Mouse (Mus musculus): ENCODE measurements around the gene Sost.
"Not testable (repeated sequence)": the region's sequence is repeated elsewhere in the genome, so short reads cannot be mapped to it uniquely, and the experiment has no call there.

Gene Sost

DNA sequence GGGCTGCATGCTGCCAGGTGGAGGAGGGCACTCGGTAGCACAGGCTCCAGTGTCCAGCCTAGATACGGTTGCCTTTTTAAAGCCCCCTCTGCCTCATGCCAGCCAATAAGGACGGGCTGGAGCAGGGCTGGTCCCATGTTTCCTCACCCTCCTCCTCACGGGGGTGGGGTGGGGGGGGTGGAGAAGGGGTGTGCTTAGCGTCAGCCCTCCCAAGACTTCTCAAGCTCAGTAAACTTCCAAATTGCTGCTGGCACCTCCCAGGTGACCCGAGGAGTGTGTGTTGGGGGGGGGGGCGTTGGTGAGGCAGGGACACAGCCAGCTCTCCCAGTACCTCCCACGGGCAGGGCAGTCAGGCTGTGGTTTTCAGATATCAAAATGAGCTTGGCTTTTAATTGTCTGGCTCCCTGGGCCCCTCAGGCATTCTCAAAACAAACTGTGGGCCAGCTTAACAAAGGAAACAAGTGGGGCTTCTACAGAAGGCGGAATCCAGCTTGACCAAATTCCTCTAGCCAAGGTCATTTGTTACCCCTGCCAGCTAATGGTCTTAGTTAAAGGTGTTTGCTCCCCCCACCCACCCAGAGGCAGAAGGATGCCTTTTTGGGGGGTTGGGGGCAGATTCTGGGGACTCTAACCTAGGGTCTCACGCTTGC lies at the start of gene Sost:
Gene Sost, minus strand, starts transcription at position 51 of the 650 bp plus-strand sequence.
- no peak for DNase-seq

DNA sequence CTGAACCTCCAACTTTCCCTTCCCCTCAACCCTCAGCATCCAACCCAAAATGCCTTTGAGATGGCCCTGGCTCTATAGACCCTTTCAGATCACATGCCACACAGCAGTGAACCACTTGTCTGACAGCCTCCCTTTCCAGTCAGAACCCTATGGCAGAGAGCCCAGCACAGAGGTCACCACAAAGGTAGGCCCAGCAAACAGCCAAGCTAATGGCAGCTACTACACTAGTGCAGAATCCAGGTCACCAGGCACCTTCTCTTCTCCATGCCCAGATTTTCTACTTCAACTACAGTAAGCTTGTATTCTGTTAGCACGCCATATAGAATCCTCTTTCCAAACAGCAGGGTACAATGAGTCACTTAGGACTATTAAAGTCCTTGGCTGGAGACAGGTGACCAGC lies 49.3 kb upstream of the Sost start:
- no peak for DNase-seq

DNA sequence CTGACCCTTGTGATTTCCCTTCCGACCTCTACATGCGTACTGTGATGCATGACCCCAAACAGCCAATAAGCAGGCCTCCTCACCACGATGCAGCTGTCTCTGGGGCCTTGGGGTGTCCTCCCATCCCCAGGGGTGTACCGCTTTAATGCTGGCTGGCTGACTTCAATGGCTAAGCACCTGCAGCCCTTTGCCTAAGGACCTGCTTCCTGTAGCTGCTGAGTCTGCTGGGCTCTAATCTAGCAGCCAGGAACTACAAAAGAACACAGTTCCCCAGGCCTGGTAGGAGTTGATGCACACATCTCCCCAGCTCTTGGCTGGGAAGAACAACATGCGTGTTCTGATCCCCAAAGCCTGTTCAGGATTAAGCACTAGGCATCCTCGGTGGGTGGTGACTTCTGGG lies 48.7 kb upstream of the Sost start:
- no peak for DNase-seq

DNA sequence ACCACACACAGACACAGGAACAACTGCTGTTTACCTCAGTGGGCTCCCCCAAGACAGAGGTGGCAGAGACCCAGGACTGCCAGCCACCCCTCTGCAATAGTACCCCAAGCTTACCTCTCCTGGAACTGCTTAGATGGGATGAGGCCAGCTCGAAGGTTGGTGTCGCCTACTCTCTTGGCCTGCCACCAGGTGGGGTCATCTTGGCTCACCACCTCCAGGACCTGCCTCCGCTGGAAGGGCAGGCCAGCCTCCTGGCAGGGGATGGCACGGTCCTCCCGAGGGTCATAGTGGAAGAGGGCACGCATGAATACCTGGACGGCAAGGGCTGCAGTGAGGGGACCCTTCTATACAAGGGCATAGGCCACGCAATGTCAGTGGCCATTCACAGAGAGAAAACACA lies 46.4 kb upstream of the Sost start:
- no peak for DNase-seq

DNA sequence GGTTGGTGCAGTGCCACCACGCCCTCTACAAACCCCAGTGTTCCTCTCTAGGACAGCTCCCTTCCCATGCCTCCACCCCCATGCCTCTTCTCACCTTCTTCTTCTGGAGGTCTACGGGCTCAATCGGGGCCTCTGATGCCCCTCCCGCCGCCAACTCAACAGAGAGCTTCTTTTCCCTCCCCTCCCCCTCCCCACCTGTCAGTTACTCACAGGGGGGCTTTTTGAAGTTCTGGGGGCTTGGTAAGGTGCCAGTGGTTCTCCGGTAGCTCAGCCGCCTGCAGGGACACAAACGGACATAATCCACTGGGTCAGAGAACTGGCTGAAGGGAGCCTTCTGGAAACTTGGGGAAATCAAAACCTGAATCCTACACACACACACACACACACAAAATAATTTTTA lies 44.7 kb upstream of the Sost start:
- no peak for DNase-seq

DNA sequence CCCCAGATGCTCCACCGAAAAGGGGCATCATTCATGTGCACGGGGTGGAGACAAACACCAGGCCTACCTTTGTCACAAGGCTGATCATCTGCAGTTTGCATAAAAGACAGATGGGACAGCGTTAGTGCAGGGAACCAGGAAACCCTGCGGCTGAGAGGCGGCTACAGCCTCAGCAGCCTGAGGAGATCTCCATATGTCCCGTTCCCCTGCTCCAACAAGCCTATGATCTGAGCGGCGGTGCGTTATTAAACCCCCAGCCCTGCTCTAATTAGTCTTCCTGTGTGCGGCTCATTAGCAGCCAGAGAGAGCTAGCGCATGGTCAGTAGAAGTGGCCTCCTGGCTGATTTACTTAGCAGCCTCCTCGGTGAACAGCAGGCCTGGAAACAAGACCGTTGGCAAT lies 43.3 kb upstream of the Sost start:
- DNase-seq: no peak

DNA sequence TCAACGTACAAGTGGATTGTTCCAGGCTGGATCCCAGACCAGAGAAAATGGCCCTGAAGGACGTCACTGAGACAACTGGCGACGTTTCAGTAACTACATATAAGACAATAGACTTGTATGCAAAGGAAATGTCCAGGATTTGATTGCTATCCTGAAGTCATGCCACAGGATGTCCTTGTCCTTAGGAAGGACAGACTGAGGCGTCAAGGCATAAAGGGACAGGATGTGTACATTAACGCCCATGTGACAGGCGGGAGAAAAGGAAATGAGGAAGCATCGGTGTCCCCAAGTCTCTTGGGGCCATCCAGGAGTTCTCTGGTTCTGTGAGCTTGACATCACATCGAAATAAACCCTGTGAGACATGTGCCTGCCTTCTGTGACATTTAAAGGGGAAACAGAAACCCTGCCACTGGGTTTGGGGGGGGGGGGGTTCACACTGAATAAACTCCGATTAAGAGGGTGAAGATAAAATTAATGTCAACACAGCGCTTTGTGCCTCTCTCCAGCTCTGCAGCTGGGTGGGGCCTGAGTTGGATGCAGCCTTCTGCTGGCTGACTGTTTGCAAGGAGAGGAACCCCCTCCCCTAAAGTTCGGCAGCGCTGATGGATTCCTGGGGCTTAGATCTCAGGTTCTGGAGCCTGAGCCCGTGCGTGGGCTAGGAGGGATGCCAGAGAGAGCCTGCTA lies 42.3 kb upstream of the Sost start:
- DNase-seq: no peak

DNA sequence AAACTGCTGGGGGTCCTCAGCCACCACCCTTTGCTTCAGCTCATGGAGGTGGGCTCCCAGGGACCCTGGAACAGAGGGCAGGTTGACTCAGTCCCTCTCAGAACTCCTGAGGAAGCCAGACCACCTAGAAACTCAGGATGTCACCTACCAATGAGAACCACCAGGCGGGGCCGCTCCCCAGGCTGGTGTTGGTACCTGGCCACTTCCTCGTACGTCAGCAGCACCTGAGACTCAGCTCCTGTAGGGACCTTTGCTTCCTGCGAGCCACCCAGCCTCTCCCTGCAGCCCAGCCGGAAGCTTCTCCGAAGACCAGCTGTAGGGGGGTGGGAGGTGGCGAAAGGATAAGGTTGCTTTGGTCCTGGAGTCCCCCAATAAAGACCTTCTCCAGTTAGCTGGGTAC lies 41.6 kb upstream of the Sost start:
- no peak for DNase-seq

DNA sequence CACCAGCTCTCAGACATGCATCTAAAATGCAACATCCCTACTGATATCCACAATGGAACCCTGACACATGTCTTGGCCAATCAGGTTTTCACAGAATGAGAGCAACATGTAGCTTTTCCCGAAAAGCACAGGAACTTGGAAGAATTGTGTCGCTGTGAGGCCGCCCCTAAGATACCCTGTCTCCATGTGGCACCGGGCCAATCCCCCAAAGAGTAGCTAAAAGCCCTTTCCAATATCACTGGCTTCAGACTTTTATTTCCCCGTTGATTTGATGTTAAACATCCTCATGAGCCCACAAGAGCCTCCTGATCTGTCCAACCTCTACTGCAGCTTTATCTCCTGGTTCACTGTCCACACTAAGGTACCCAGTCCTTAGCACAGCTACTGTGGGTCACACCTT lies 39.9 kb upstream of the Sost start:
- DNase-seq: no peak

DNA sequence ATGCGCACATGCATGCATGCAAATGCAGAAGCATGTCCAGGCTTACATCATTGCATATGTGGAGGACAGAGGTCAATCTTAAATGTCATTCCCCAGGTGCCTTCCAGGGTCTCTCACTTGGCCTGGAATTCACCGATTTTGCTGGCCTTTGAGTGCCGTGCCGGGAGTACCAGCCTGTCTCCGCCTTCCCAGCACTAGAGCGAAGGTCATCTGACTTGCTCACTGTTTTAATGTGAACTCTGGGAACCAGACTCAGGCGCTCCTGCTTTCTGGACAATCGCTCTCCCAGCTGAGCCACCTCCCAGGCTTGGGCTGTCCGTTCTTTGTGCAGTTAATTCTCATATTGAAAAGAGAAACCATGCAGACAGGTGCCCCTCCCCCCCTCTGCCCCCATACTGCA lies 39.5 kb upstream of the Sost start:
- DNase-seq: no peak

DNA sequence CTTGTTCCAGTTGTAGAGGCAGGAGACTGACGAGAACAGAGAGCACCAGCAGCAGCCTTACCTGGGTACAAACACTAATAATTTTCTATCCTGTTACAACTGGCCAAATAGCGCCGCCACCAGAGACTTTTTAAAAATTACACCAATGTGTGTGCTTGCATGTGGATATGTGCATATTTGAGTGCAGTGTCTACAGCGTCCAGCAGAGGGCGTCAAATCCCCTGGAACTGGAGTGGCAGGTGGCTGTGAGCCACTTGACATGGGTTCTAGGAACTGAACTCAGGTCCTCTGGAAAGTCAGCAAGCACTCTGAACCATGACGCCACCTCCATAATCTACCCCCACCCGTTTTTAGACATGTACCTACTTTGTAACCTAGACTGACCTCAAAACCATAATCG lies 37.4 kb upstream of the Sost start:
- no peak for DNase-seq

DNA sequence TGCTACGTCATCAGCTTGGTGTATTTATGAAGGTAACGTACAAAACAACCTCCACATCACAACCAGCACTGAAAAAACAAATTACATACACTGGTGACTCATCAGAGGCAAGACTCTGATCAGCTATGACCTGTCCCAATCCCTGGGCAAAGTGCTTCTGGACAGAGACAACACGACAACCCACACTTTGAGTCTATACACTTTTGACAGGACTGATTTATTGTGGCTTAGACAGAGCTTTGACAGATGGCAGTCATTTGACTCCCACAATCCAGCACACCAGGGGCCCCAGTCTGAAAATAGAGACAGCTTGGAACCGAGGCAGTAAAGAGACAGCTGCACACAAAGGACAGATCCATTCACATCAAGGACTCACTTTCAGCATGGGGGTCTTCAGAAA lies 32.7 kb upstream of the Sost start:
- no peak for DNase-seq

DNA sequence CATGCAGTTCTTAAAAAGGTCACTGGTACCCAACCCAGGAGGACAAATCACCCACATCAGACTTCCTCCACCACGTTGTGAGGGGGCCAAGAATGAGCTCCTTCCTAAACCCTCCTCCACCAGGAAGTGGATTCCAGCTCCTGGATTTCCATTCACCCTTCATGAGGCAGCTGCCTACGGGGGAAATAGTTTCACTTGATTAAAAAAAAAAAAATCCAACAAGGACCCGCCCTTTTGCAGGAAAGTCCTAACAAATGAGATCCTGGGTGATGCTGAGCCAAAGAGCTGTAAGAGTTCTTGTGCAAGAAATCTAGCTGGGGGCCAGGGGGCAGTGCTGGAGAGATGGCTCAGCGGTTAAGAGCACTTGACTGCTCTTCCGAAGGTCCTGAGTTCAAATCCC lies 31.4 kb upstream of the Sost start:
- peak; percentile 37 for DNase-seq

DNA sequence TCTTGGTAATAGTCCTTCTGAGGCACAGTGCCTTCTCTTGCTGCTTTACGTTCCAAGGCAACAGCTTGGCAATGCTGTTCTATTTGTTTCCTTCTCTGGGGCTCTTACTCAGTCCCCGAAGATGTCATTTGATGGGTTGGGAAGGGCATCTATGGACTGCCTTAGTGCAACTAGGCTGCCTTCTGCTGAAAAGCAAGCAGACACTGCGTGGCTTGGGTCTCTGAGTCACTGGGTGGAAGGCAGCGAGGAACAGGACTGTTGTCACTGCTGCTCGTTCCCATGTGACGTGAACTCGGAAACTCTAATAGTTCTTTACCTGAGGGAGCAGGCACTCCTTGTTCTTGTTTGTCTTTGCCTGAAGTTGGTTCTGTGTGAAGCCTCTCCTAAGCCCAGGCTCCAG lies 29.1 kb upstream of the Sost start:
- DNase-seq: no peak

DNA sequence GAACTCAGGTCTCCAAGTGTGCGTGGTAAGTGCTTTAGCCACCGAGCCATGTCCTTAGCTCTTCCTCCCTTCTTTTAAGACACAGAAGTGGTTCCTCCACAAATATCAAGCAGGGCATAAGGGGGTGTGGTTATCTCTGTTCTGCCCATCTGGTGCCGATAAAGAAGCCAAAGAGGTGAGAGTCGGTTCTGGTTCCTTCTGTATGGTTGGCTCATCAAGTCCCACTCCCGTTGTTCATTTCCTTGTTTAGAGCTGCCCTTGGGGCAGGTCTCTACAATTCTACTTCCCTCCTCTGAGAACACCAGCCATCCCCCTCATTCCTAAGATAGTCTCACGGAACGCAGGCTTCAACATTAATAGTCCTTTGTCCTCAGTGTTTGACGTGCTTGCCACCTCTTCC lies 27.3 kb upstream of the Sost start:
- DNase-seq: no peak

DNA sequence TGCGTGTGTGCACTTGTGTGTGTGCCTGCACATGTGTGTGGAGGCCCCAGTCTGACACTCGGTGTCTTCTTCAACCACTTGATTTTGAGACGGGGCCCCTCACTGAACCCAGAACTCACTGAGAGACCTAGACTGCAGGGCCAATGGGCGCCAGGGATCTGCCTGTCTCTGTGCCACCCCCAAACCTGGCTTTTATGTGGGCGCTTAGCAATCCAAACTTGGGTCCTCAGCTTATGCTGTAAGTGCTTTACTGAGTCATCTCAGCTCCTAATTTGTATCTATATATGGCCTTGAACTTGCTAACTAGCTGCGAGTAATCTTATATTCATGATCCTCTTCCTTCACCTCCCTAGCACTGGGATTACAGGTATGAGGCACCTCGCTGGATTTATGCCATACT lies 25.6 kb upstream of the Sost start:
- DNase-seq: no peak

DNA sequence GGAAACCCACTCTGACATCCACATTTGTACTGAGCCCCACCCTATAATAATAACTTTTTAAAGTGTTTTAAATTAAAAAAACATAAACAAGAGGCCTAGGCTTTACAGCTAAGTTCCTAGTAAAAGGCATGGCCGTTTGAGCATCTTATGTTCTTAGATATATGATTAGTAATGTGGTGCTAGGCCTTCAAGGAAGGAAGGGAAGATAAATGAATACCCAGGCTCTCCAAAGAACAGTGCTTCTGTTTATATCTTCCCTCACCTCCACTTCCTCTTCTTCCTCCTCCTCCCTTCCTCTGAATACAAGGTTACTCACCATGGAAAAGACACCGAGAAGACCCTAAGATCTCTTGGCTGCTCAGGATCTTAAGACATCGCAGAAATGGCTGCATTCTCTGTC lies 25.0 kb upstream of the Sost start:
- DNase-seq: no peak

DNA sequence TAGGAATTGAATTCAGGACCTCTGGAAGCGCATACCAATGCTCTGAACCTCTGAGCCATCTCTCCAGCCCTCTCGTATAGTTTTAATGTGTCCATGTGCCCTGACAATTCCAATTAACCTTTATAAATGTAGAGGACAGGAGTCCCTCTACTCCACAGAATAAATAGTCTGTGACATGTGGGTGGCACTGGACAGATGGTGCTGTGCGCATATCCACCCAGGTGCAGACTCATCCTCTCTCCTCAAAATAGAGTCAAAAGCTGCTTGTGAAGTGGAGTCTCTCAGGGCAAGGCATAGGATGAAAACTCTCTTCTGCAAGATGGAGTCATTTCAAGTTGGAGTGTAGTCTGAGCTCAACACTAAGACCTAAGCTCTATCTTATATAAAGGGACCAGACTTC lies 23.4 kb upstream of the Sost start:
- no peak for DNase-seq

DNA sequence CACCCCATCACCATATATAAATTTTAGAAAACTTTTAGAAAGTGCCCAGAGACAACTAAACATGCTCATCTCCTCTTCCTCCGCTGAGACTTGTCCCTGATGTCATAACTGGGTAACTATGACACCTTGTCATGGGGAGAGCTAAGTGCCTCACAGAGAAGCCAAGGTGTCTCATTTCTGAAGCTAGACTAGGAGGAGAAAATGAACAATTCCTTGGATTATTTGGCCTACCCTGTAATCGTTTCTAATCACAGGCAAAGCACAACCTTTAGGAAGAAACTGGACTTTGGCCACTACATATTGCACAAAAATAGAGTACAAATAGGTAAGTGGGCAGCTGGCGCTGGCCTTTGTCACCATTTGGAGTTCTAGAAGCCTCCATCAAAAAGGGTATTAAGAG lies 20.1 kb upstream of the Sost start, which contains the start of gene Dusp3:
Gene Dusp3, minus strand, starts transcription at position 101 of the 400 bp plus-strand sequence.
- DNase-seq: no peak

DNA sequence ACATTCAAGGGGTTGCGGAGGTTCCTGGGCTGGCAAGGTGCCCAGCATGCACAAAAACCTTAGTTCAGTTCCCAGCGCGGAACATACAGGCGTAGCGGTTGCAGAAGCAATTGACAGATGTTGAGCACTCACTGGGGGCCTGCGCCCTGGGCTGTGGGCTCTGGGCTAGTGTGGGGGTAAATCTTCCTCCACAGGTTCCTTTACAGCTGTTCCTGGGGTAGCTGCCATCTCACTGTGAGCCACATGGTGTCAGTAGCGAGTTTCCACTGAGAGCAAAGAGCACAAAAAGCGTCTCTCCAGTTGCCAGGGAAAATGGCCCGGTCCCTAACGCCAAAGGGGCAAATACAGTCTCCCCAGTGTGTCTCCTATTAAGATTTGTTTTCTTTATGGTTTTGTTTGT lies 19.2 kb upstream of the Sost start:
- DNase-seq: peak; percentile 92

DNA sequence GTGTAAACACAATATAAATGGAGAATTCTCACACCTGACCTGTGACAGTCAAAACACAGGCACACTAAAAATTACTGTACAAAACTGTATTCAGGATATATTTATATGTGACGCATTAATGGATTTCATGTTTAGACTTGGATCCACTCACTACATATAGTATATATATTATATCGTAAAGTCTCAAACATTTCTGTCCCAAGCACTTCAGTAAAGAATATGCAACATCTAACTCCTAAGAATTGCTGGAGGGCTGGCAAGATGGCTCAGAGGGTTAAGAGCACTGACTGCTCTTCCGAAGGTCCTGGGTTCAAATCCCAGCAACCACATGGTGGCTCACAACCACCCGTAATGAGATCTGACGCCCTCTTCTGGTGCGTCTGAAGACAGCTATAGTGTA lies 18.6 kb upstream of the Sost start:
- not testable (repeated sequence) for DNase-seq

DNA sequence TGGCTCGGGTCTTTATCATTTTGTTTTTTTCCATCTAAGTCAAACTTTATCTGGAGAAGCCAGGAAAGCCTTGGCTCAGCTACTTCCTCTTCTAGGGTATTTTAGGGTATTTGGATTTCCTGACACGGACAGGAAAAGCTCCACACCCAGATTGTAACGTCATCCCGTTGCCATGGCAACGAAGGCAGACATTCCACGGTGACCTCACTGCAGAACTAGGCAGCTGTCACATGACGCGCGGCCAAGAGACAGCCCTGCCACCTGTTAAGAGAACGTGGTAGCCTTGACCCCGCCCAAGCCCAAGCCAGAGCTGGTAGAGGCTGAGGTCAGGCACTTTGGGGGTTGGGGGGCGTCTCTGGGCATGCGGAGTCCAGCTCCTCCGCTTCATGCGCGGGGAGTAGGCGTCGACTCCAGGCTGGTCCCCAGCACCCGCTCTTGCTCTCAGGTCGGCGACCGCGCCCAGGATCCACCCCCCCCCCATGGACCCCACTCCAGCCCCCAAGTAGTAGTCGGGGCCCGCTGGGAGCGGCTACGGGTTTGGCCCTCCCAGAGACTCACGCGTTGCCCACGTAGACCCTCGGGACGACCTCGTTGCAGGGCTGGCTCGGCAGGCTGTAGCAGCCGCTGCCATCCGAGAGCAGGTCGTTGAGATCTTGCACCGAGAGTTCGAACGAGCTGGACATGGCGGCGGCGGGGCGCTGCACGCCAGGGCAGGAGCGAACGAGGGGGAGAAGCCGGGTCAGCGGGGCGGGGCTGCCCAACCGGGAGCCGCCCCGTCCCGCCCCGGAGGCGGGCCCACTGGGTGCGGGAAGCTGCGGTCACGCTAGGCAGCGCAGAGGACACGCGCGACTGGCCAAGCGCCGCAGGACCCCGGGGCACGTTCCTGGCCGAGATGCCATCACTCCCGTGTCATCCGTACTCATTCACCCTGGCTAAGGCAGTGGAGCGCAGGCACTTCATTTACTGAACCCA lies 17.5 kb upstream of the Sost start, which contains the start of gene Cfap97d1:
Gene Cfap97d1, plus strand, starts transcription at position 226 of the 972 bp plus-strand sequence.
- DNase-seq: peak; percentile 98

DNA sequence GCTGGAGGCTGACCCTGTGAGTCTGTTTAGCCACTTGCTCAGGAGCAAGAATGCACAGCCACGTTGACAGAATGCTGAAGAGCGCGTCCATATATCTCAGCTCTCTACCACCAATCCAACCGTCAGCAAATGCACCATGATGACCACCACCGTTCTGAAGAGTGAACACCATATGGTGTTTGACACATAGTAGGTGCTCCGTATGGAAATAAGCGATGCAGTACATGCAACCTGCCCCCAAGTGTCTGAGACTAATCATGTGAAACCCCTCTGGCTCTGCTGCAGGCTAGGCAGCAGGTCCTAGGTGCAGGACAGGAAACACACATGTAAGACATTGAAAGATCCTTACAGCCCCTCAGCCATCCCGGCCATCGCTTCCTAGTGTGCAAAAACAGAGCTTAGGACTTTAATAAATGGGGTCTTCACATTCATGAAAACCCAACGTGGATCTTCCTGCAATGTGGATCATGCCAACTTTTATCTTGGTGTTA lies 16.7 kb upstream of the Sost start:
- no peak for DNase-seq
